Mouse (Mus musculus) mouse trophoblast stem cell (cell line): ENCODE data around the gene Frzb.

ENCODE experiments used
- in situ Hi-C, 2 experiments: fragments of 300-500 bp; cut with MseI, MboI; formaldehyde crosslinking; loops; 2 replicates in 1 of 2; 3 replicates in 1 of 2; pipeline ENCODE4 v1.15.1; 2025

Gene Frzb

DNA sequence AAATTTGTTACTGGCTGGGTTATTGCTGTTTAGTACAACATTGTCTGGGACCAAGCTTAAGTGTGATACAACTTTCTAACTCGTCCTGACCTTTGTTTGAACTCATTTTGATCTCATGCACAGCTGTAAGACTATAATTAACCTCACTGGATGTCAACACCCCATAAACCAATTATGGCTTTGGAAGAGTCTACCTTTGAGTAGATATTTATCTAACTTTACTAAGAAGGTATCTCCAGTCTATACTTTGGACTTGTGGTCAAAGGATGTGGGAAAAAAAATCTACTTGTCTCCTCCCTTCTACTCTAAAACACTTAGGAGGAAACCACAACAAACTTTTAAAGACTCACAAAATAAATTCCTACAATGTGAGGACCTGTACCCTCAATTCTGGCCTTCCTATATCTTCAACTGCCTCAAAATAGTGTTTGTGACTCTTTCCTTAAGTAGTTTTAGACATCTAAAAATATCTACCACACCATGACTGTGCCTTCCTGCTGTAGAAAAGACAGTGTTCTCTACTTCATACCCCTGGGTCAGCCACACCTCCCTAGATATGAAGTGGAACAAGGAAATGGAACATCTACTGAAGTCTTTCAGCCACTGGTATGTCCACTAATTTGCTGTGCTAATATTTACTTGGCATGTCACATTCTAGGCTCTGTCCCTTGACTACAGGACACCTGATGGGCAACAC, 16.9 kb downstream of the Frzb start:
- in situ Hi-C loops = no loop called here

DNA sequence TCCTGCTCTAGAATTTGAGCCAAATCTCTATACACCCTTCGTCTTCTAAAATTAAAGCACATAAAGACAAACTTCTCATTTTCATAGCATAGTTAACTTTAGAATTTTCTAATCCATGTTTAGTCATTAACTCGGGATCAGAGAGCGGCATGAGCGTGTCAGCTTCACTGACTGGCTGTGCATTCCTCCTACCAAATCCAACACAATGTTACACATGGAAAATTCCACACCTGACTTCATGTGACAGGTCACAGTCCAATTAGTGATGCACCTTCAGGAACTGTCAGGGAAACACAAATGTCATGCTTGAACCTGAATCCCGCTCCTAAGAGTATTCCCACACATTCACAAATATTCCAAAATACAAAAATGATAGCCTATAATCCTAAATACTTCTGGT, 24.3 kb downstream of the Frzb start:
- in situ Hi-C loops = no loop called here

DNA sequence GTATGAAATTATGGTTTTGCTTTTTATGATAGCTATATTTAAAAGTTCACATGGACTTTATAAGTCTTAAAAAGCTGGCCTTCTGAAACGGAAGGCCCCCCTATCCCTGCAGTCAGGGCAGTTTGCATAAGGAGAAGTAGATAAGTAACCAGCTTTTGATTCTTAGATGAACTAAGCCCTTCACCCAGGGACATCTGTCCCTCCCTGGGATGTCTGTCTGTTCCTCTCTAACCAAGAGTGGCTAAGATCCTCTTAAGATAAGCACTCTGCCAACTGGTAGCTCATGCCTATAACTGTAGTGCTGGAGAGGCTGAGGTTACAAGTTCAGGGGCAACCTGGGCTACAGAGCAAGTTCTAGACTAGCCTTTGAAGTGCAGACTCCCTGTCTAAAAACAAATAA, 25.4 kb downstream of the Frzb start:
- in situ Hi-C loops = no loop called here

DNA sequence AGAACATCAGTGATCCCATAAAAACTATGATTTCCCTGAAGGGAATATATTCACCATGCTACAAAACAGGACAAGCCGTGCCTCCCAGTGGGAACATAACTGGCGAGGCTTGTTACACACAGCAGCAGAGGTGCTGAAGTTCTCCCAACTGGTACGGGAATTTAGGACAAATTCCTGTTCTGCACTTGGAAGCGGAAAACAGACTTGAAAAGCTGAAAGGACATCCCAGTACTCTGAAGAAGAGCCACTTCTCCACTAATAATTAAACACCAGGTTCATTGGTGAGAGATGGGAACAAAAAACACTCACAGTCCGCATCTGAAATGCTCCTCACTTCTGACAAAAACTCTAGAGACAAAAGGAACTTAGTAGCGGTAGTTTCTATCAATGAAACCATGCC, 31.1 kb downstream of the Frzb start:
- in situ Hi-C loops = no loop called here

- in situ Hi-C loops = no loop called here
Observed at GRCm38 (mm10) chr2:80414387-80414786, 33.0 kb downstream of the Frzb start.

GRCm38 (mm10) chr2:80413124-80413523, 34.3 kb downstream of the Frzb start:
- in situ Hi-C loops = no loop called here

DNA sequence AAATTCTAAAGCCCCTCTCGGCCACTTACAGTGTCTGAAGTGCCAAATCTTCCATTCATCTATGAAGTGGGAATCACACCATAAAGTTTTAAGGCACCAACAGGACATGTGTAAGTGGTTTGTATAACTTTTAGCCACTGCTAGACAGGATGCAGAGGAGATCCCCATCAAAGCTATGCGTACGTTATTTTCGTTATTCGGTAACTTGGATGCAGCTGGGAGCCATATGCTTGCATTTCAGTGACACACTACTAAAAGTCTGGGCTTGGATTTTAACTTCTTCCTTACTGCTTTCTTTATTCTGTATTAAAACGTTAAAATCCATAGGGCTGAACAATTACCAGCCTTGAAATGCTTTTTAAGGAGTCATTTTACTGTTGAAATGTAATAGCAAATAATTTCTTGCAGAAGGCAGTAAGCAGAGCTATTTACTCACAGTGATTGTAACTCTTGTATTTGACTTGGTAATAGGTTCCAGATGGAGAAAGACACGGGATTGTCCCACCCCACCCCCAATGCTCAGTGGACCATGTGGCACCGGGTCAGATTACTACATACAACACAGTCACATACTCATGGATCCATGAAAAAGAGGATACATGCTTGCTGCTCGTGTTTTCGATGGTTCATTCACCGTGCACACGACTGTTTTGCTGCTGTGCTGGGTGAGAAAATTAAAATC, 37.4 kb downstream of the Frzb start:
- in situ Hi-C loops = no loop called here

GRCm38 (mm10) chr2:80404770-80405169, 42.7 kb downstream of the Frzb start:
- in situ Hi-C loops = no loop called here

DNA sequence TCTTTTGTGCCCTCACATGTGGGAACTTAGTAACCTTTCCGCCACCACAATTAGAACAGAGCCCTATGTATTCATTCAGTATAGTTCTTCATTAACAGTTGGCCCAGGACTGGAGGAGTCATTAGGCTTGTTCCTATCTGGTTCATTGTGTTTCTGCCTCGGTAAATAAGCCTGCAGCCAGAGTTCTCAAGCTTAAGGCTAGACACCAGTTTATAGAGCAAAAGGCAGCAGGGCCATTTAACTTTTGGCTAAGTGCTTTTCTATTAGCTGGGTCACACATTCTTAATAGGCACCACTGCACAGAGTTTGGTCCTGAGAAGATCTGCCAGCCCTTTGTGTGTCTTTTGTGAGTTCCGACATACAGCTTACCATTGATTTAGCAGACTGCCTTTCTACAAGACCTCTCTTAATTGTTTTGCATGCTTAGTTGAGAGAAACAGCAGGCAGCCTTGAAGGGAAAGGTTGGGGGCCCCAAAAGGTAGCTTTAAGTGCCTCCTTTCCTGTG, 48.8 kb downstream of the Frzb start:
- in situ Hi-C loops = no loop called here

DNA sequence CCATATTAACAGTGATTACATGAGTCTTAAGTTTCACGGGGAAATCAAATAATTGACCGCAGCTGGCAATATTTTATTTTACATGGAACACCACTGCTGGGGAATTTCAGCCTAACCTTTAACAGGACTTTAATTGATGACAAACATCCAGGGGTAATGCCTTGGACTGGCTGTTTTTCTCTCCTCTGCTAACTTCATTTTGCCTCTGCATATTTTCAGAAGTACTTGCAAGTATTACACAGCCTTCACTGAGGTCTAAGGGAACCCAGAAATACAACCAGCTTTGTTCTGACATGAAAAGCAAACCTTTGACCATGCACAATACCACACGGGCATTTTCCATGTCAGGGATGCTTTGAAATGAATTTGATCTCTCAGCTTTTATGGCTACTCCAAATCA, 50.6 kb downstream of the Frzb start:
- in situ Hi-C loops = no loop called here

DNA sequence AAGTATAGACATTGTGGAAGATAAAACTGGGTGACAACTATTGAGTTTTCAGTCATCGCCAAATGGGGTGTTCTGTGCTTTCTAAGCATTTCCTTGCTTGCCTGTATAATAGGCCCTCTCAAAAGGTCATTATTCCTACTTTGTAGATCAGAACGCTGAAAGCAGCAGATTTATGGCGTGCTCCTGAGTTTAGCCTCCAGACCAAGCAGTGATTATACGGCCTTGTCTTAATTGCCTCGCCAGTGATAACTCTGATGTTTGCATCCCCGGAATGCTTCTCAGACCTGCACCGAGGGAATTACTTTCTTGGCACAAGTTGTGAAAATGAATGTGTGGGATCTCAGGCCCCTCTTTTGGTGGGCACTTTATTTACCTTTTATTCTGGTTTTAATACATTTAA, 51.4 kb downstream of the Frzb start:
- in situ Hi-C loops = no loop called here

DNA sequence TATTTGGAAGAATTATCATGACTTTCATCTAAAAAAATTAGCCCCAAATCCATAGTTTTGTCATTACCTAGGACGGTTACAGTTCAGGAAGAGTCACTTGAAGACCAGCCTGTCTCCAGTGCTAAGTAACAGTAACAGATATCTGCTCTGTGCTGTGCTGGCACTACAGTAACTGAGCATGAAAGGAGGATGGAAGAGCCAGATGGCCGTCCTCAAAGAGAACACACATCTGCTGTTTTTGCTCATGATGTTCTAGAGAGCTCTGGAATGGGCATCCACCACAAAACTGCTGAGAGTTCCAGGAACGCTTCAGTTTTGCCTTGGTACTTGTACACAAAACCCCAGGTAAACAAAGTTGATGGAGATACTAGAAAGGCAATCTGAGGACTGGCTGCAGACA, 59.1 kb downstream of the Frzb start:
- in situ Hi-C loops = no loop called here

GRCm38 (mm10) chr2:80387668-80388067, 59.8 kb downstream of the Frzb start:
- in situ Hi-C loops = no loop called here

- in situ Hi-C loops = no loop called here
Observed at GRCm38 (mm10) chr2:80386255-80386654, 61.2 kb downstream of the Frzb start.

- in situ Hi-C loops = no loop called here
Observed at GRCm38 (mm10) chr2:80384447-80384846, 63.0 kb downstream of the Frzb start.

DNA sequence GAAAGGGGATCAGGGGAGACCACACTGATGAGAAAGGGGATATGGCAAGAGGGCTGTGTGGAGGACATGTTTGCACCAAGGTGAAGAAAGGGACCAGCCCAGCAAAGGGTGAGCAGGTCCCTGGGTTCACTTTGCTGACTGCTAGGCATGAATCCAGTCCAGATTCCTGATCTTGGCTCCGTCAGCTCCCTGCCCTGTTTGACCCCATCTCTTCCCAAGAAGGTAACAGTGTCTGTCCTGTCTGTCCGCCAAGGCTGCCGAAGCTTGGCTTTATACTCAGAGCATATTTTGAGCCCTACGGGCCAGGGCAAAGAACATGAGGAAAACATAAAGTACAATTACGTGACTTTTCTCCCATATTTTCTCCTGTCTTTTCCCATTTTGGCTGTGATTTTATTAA, 67.6 kb downstream of the Frzb start:
- in situ Hi-C loops = no loop called here

- in situ Hi-C loops = no loop called here
Observed at GRCm38 (mm10) chr2:80374892-80375291, 72.5 kb downstream of the Frzb start.

DNA sequence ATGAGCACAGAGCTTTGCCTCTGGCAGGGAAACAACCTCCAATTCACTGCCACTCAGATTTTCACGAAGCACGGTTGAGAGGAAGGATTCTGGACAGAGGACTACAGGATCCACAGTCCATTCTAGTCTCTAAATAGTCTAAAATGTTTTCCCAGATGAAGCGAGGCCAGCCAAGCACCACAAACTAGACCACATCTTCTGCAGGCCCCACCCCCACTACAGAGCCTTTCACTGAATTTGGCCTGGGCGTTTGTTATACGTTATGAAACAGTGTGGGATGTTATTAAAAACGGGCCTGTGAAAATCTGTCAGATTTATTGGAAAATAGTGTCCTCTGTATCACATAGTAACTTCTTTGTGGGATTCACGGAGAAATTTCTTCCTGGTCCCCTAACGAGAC, 76.0 kb downstream of the Frzb start:
- in situ Hi-C loops = no loop called here
